Comparison of ENCODE assay signal across 8 mouse cellular contexts in the genomic region with DNA sequence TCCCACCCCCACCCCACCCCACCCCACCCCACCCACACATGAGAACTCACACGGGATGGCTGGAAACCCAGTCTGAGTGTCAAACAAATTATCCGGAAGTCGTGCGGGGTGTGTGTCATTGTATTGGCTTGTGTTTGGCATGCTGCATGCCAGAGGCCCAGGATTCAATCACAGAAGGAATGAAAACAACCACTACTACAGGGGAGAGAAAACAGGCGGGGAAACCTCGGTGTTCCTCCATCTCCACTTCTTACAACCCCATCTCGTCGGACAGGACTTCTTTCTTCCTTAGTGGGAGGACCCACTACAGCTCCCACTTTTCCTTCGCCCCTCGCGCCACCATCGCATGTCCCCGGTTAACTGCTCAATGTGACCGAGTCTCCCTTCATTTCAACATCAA. TPM values are rescaled to one million over a fixed set of nuclear protein-coding genes. Genes with fewer than 3 reads are reported as not detected.
DNase-seq lines count a peak whose midpoint lies in the region; ATAC-seq and TF ChIP-seq lines count a peak whose summit lies in the region.

No protein-coding gene starts in this region.

- no peaks in the 10 kb centered on the region for H3K9me3 ChIP-seq in E14TG2a.4 (ENCODE audit: low read length)
- no peaks in the 10 kb centered on the region for H3K9me3 ChIP-seq in embryonic facial prominence, embryonic 15.5 days (replicated peaks)
- no peaks in the 10 kb centered on the region for H3K9me3 ChIP-seq in intestine, embryonic 15.5 days
- H3K9me3 ChIP-seq in midbrain, embryonic 15.5 days = no peaks in the 10 kb centered on the region

- DNase-seq in heart, adult 2 months = no peak
- no peak for DNase-seq in heart, postnatal 25 days (ENCODE audit: low spot score)
- DNase-seq in right cerebral cortex, postnatal 10 days (ENCODE audit: low spot score in 2 of 2) = no peak
- no peak for DNase-seq in left cerebral cortex, postnatal 10 days (ENCODE audit: extremely low spot score in 1 of 2, low spot score in 2 of 2)

- ATAC-seq in embryonic facial prominence, embryonic 15.5 days (ENCODE audit: insufficient number of reproducible peaks, low FRiP score, low TSS enrichment, low read depth) = no peak
- peak; percentile 0; the same call in 1 of the 2 replicates for ATAC-seq in intestine, embryonic 15.5 days
- ATAC-seq in midbrain, embryonic 15.5 days (replicated peaks) = no peak

- no peak for TF ChIP-seq CTCF in heart, adult 2 months (IDR thresholded peaks at IDR 0.05)
- TF ChIP-seq CTCF in E14TG2a.4 (conservative IDR thresholded peaks at IDR 0.05; ENCODE audit: low read length) = no peak

- H3K27ac ChIP-seq in heart, adult 2 months = peak overlapping the region; percentile 99
- H3K27ac ChIP-seq in embryonic facial prominence, embryonic 15.5 days (replicated peaks) = peak overlapping the region; percentile 97
- H3K27ac ChIP-seq in intestine, embryonic 15.5 days = peak overlapping the region; percentile 93
- peak overlapping the region; percentile 96 for H3K27ac ChIP-seq in midbrain, embryonic 15.5 days

- TF ChIP-seq EP300 in heart, adult 2 months (IDR thresholded peaks at IDR 0.05; ENCODE audit: insufficient read depth, low read depth, low read length) = no peak

- intact Hi-C loops in heart, adult 2 months (cut with DNase I) = loop anchor here (5.0 kb wide), 2 partner anchors 35 to 85 kb away; partner anchors contain the start of gene Prkag1
- intact Hi-C loops in heart, postnatal 25 days (cut with DNase I) = loop anchor here (5.0 kb wide), 1 partner anchor 35 kb away; no protein-coding TSS in a partner anchor
- intact Hi-C loops in left cerebral cortex, postnatal 10 days (cut with DNase I) = no loop called here

- H3K4me2 ChIP-seq in embryonic facial prominence, embryonic 15.5 days (replicated peaks) = peak overlapping the region; percentile 74
- peak overlapping the region; percentile 84 for H3K4me2 ChIP-seq in intestine, embryonic 15.5 days (replicated peaks)
- H3K4me2 ChIP-seq in midbrain, embryonic 15.5 days = peak overlapping the region; percentile 82

- WGBS in heart, adult 2 months = under 1% methylated on average over 14 of the region's 14 CpGs
- WGBS in embryonic facial prominence, embryonic 15.5 days = under 1% methylated on average over 14 of the region's 14 CpGs
- 0% methylated on average over 14 of the region's 14 CpGs for WGBS in intestine, embryonic 15.5 days
- WGBS in midbrain, embryonic 15.5 days = 0% methylated on average over 14 of the region's 14 CpGs

- H3K36me3 ChIP-seq in heart, adult 2 months (ENCODE audit: control insufficient read depth, insufficient read depth, low read length) = no peaks in the 10 kb centered on the region
- H3K36me3 ChIP-seq in E14TG2a.4 (ENCODE audit: insufficient read depth, low read length) = peaks cover 24% of the 10 kb centered on the region
- peaks cover 19% of the 10 kb centered on the region for H3K36me3 ChIP-seq in embryonic facial prominence, embryonic 15.5 days
- peaks cover 8% of the 10 kb centered on the region; the same call in 1 of the 2 replicates for H3K36me3 ChIP-seq in intestine, embryonic 15.5 days
- H3K36me3 ChIP-seq in midbrain, embryonic 15.5 days (replicated peaks) = peaks cover 14% of the 10 kb centered on the region; the same call in 1 of the 2 replicates

- H3K4me1 ChIP-seq in heart, adult 2 months (ENCODE audit: control insufficient read depth, insufficient read depth, low read length) = no peaks in the 10 kb centered on the region; the same call in 1 of the 2 replicates
- peaks cover 71% of the 10 kb centered on the region for H3K4me1 ChIP-seq in E14TG2a.4 (replicated peaks; ENCODE audit: low read depth, low read length)
- H3K4me1 ChIP-seq in embryonic facial prominence, embryonic 15.5 days = peaks cover 26% of the 10 kb centered on the region
- peaks cover 8% of the 10 kb centered on the region for H3K4me1 ChIP-seq in intestine, embryonic 15.5 days (replicated peaks)
- peaks cover 31% of the 10 kb centered on the region for H3K4me1 ChIP-seq in midbrain, embryonic 15.5 days

- H3K9ac ChIP-seq in heart, adult 2 months (ENCODE audit: low read depth, low read length) = peak overlapping the region; percentile 95
- peak overlapping the region; percentile 85 for H3K9ac ChIP-seq in embryonic facial prominence, embryonic 15.5 days
- H3K9ac ChIP-seq in intestine, embryonic 15.5 days = peak overlapping the region; percentile 62
- peak overlapping the region; percentile 89 for H3K9ac ChIP-seq in midbrain, embryonic 15.5 days

- H3K79me2 ChIP-seq in heart, adult 2 months (replicated peaks; ENCODE audit: control insufficient read depth, insufficient read depth, low read length) = peaks cover 3% of the 10 kb centered on the region

- H3K27me3 ChIP-seq in heart, adult 2 months (ENCODE audit: control insufficient read depth, insufficient read depth, low read length) = no peaks in the 10 kb centered on the region
- no peaks in the 10 kb centered on the region for H3K27me3 ChIP-seq in E14TG2a.4 (ENCODE audit: insufficient read depth, low read length)
- H3K27me3 ChIP-seq in embryonic facial prominence, embryonic 15.5 days = no peaks in the 10 kb centered on the region
- H3K27me3 ChIP-seq in intestine, embryonic 15.5 days (replicated peaks) = no peaks in the 10 kb centered on the region
- H3K27me3 ChIP-seq in midbrain, embryonic 15.5 days (replicated peaks) = no peaks in the 10 kb centered on the region

- no peak for TF ChIP-seq POLR2A in heart, adult 2 months (IDR thresholded peaks at IDR 0.05; ENCODE audit: insufficient read depth, low read depth, low read length)

- H3K4me3 ChIP-seq in heart, adult 2 months = peak overlapping the region; percentile 96
- H3K4me3 ChIP-seq in E14TG2a.4 (replicated peaks; ENCODE audit: low read length) = peak overlapping the region; percentile 99
- H3K4me3 ChIP-seq in embryonic facial prominence, embryonic 15.5 days (replicated peaks) = peak overlapping the region; percentile 89
- H3K4me3 ChIP-seq in intestine, embryonic 15.5 days (replicated peaks) = peak overlapping the region; percentile 76
- peak overlapping the region; percentile 95 for H3K4me3 ChIP-seq in midbrain, embryonic 15.5 days

RNA-seq across cellular contexts. Expression of gene Lmbr1l, which starts 0.9 kb away (rescaled TPM):
- 10 to 100 TPM in 1 of 2 experiments, 1 to 10 TPM in 1; 7.1 to 11.1 TPM for total RNA-seq in heart, adult 2 months (2021)
- 23.2 and 25.0 TPM in 2 replicates for polyA plus RNA-seq in heart, adult 2 months (2012; rRNA removed)
- total RNA-seq in heart, postnatal 25 days (2021) = 10 to 100 TPM; 11.5 to 13.4 TPM
- polyA plus RNA-seq in embryonic facial prominence, embryonic 15.5 days (2015; fragmentation: Nextera tagmentation; extraction: Ambion mirVana) = 21.7 and 22.0 TPM in 2 replicates
- 18.6 and 19.0 TPM in 2 replicates for polyA plus RNA-seq in intestine, embryonic 15.5 days (2015; fragmentation: Nextera tagmentation; extraction: Ambion mirVana)
- 35.5 and 38.3 TPM in 2 replicates for polyA plus RNA-seq in midbrain, embryonic 15.5 days (2015; fragmentation: Nextera tagmentation; extraction: Ambion mirVana)
- total RNA-seq in left cerebral cortex, postnatal 10 days (2021) = 10 to 100 TPM; 15.4 to 21.6 TPM

RNA-seq across cellular contexts. Expression of gene Tuba1b, which starts 17.3 kb away (rescaled TPM):
- 100 to 1,000 TPM; 129 to 144 TPM for total RNA-seq in heart, adult 2 months (2021)
- polyA plus RNA-seq in heart, adult 2 months (2012; rRNA removed) = 534 and 728 TPM in 2 replicates
- 100 to 1,000 TPM; 163 to 175 TPM for total RNA-seq in heart, postnatal 25 days (2021)
- 1,427 and 1,514 TPM in 2 replicates for polyA plus RNA-seq in embryonic facial prominence, embryonic 15.5 days (2015; fragmentation: Nextera tagmentation; extraction: Ambion mirVana)
- 1,296 and 1,330 TPM in 2 replicates for polyA plus RNA-seq in intestine, embryonic 15.5 days (2015; fragmentation: Nextera tagmentation; extraction: Ambion mirVana)
- 1,136 and 1,188 TPM in 2 replicates for polyA plus RNA-seq in midbrain, embryonic 15.5 days (2015; fragmentation: Nextera tagmentation; extraction: Ambion mirVana)
- 1,000 to 10,000 TPM in 1 of 2 experiments, 100 to 1,000 TPM in 1; 986 to 1,032 TPM for total RNA-seq in left cerebral cortex, postnatal 10 days (2021)

RNA-seq across cellular contexts. Expression of gene Dhh, which starts 18.8 kb away (rescaled TPM):
- total RNA-seq in heart, adult 2 months (2021) = 1 to 10 TPM in 1 of 2 experiments, under 1 TPM in 1; 0.73 to 1.5 TPM
- 0.94 and 1.8 TPM in 2 replicates for polyA plus RNA-seq in heart, adult 2 months (2012; rRNA removed)
- total RNA-seq in heart, postnatal 25 days (2021) = 1 to 10 TPM; 1.8 TPM
- 1.7 and 2.4 TPM in 2 replicates for polyA plus RNA-seq in embryonic facial prominence, embryonic 15.5 days (2015; fragmentation: Nextera tagmentation; extraction: Ambion mirVana)
- polyA plus RNA-seq in intestine, embryonic 15.5 days (2015; fragmentation: Nextera tagmentation; extraction: Ambion mirVana) = 0.96 and 1.1 TPM in 2 replicates
- polyA plus RNA-seq in midbrain, embryonic 15.5 days (2015; fragmentation: Nextera tagmentation; extraction: Ambion mirVana) = 0.35 and 0.73 TPM in 2 replicates
- under 1 TPM; 0.16 to 0.47 TPM for total RNA-seq in left cerebral cortex, postnatal 10 days (2021)

RNA-seq across cellular contexts. Expression of gene Rhebl1, which starts 22.8 kb away (rescaled TPM):
- total RNA-seq in heart, adult 2 months (2021) = 1 to 10 TPM; 1.6 to 2.3 TPM
- polyA plus RNA-seq in heart, adult 2 months (2012; rRNA removed) = 3.7 and 4.4 TPM in 2 replicates
- 1 to 10 TPM; 2.0 to 2.8 TPM for total RNA-seq in heart, postnatal 25 days (2021)
- polyA plus RNA-seq in embryonic facial prominence, embryonic 15.5 days (2015; fragmentation: Nextera tagmentation; extraction: Ambion mirVana) = 13.2 and 17.3 TPM in 2 replicates
- 10.8 and 12.5 TPM in 2 replicates for polyA plus RNA-seq in intestine, embryonic 15.5 days (2015; fragmentation: Nextera tagmentation; extraction: Ambion mirVana)
- polyA plus RNA-seq in midbrain, embryonic 15.5 days (2015; fragmentation: Nextera tagmentation; extraction: Ambion mirVana) = 35.5 and 35.9 TPM in 2 replicates
- 10 to 100 TPM; 11.2 to 14.1 TPM for total RNA-seq in left cerebral cortex, postnatal 10 days (2021)

RNA-seq across cellular contexts. Expression of gene Gm49450, which starts 36.3 kb away (rescaled TPM):
- total RNA-seq in heart, adult 2 months (2021) = not detected
- 26.2 TPM in 1 of 2 replicates, not detected in the other for polyA plus RNA-seq in heart, adult 2 months (2012; rRNA removed)
- not detected for total RNA-seq in heart, postnatal 25 days (2021)
- not detected in 2 replicates for polyA plus RNA-seq in embryonic facial prominence, embryonic 15.5 days (2015; fragmentation: Nextera tagmentation; extraction: Ambion mirVana)
- not detected in 2 replicates for polyA plus RNA-seq in intestine, embryonic 15.5 days (2015; fragmentation: Nextera tagmentation; extraction: Ambion mirVana)
- polyA plus RNA-seq in midbrain, embryonic 15.5 days (2015; fragmentation: Nextera tagmentation; extraction: Ambion mirVana) = not detected in 2 replicates
- not detected for total RNA-seq in left cerebral cortex, postnatal 10 days (2021)
